Mouse (Mus musculus) forebrain, embryonic 15.5 days (tissue): ENCODE results near the gene Rps26. TPM values are rescaled to one million over a fixed set of nuclear protein-coding genes. Genes with fewer than 3 reads are reported as not detected.
A peak's percentile ranks its signal among the peaks of the same experiment; 100 is the strongest.

Experiments used
- ATAC-seq: fragments of 200-750 bp; cut with Nextera tagmentation; replicated peaks from 2 replicates; pipeline ENCODE4 v1.8.0; 2017; ENCODE audit warnings: mild to moderate bottlenecking, moderate TSS enrichment, moderate library complexity
- H3K27ac ChIP-seq: fragments of 300-500 bp; sonication (generic); replicated peaks from 2 replicates; pipeline ENCODE4 v1.5.1; 2015; ENCODE audit warnings: mild to moderate bottlenecking, inconsistent platforms
- H3K27me3 ChIP-seq: fragments of 300-500 bp; sonication (generic); 2 replicates; pipeline ENCODE4 v1.6.1; 2015; ENCODE audit warnings: inconsistent platforms
- H3K36me3 ChIP-seq: fragments of 300-500 bp; sonication (generic); 2 replicates; pipeline ENCODE4 v1.6.1; 2015; ENCODE audit warnings: mild to moderate bottlenecking, inconsistent platforms
- H3K4me1 ChIP-seq: fragments of 300-500 bp; sonication (generic); 2 replicates; pipeline ENCODE4 v1.6.1; 2015; ENCODE audit warnings: inconsistent platforms
- H3K4me2 ChIP-seq: fragments of 300-500 bp; sonication (generic); replicated peaks from 2 replicates; pipeline ENCODE4 v1.6.1; 2015; ENCODE audit warnings: mild to moderate bottlenecking, inconsistent platforms
- H3K4me3 ChIP-seq: fragments of 300-500 bp; sonication (generic); 2 replicates; pipeline ENCODE4 v1.5.1; 2015; ENCODE audit warnings: mild to moderate bottlenecking, inconsistent platforms
- H3K9ac ChIP-seq: fragments of 300-500 bp; sonication (generic); replicated peaks from 2 replicates; pipeline ENCODE4 v1.6.1; 2015; ENCODE audit warnings: mild to moderate bottlenecking, inconsistent platforms
- H3K9me3 ChIP-seq: fragments of 300-500 bp; sonication (generic); 2 replicates; pipeline ENCODE4 v1.6.1; 2016; ENCODE audit warnings: inconsistent platforms
- WGBS: fragments of 180-500 bp; shearing (Covaris S2); methylation state at CpG from one replicate; pipeline ENCODE4 v1.1.7; 2015; ENCODE audit warnings: mixed read lengths; 5-methylcytosine and 5-hydroxymethylcytosine counted together
- polyA plus RNA-seq: library from polyadenylated mRNA; unstranded; fragments of >200 nt; fragmentation: Nextera tagmentation; extraction: Ambion mirVana; gene quantifications from 2 replicates; pipeline ENCODE4 v1.2.1, GENCODE M21; 2015

The Rps26 gene
- polyA plus RNA-seq, result 441 and 472 TPM in 2 replicates

DNA sequence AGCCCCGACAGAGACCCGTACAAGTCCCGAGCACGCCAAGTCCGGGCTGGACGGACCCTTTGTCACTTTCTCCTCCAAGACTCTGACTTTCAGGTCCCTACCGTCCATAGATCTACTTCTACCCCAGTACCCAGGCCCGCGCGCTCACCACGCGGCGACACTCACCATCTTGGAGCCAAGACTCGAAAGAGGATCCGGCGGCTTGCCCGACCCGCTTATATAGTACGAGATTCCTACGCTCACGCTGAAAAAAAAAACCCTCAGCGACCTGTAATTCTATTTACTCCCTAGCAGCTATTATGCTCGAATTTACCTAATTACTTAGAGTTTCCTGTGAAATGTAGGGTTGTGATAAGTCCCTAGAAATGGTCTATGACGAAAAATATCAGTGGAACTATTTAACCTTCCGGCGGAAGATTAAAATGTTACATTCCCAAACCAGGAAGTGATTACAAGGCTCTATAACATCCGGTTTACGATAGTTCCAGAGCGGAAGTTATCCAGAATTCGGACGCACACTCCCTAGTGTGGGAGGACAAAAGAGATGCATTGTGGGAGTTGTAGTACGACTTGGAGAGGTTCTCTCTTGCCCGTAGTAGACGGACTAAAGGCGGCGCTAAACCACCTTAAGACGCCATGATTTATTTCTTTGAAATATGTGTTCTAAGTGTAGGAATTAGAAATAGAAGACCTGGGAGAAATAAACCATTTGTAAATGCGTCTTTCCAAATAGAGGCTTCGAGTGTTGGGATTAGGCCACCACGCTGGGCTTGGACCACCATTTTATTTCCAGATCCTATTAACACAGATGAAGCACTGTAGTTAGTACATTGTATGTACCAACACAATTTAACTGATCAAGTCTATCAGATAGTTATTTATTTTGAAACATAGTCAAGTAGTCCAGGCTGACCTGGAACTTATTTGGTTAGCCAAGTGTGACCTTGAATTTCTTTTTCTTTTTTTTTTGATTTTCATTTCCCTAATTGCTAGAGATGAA is at the start of gene Rps26:
Gene Rps26 (minus strand): TSS at position 437 of the 1,000 bp plus-strand sequence.
- peaks cover 10% of the 10 kb centered on the region for H3K4me1 ChIP-seq

DNA sequence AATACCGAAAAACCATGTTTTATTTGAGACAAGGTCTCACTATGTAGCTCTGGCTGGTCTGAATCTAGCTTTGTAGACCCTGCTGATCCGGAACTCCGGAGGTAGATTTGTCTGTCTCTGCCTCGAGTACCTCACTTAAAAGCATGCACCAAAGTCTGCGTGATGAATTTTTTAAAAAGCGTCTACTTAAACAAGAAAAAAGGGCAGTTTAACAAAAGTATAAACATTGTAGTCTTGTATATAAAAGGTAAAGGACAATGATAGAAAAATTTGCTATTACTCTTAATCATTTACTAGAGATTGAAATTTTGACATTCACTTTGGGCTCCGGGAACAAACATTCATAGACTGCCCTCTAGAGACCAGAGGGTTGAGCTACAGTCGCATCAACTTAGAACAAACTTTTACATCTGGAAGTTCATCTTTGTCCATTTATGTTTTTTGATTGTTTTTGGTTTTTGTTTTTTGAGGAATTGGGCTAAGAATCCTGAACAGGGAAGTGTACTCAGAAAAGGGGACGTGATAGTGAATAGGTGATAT is 48.0 kb upstream of the Rps26 start:
- ATAC-seq, result no peak
- Histone ChIP-seq H3K9ac (peak overlapping the region; percentile 51), H3K36me3 (peaks cover 13% of the 10 kb centered on the region), H3K9me3 (no peaks in the 10 kb centered on the region), H3K27me3 (no peaks in the 10 kb centered on the region), H3K4me1 (peaks cover 16% of the 10 kb centered on the region), H3K4me3 (peak overlapping the region; percentile 70), H3K27ac (peak overlapping the region; percentile 75), H3K4me2 (peak overlapping the region; percentile 92)
- 2% methylated on average over 9 of the region's 9 CpGs for WGBS

More for the DNA sequence above, at the start of gene Rps26:
- Histone ChIP-seq H3K4me3 (peak within 1 kb of the TSS; percentile 96), H3K36me3 (peaks cover 23% of the 10 kb centered on the region), H3K27ac (peak within 1 kb of the TSS; percentile 88), H3K27me3 (peaks cover 3% of the 10 kb centered on the region; the same call in 1 of the 2 replicates), H3K9me3 (no peaks in the 10 kb centered on the region), H3K4me2 (peak within 1 kb of the TSS; percentile 58), H3K9ac (peak within 1 kb of the TSS; percentile 96)
- peak; percentile 98 for ATAC-seq
- under 1% methylated on average over 40 of the region's 40 CpGs for WGBS

DNA sequence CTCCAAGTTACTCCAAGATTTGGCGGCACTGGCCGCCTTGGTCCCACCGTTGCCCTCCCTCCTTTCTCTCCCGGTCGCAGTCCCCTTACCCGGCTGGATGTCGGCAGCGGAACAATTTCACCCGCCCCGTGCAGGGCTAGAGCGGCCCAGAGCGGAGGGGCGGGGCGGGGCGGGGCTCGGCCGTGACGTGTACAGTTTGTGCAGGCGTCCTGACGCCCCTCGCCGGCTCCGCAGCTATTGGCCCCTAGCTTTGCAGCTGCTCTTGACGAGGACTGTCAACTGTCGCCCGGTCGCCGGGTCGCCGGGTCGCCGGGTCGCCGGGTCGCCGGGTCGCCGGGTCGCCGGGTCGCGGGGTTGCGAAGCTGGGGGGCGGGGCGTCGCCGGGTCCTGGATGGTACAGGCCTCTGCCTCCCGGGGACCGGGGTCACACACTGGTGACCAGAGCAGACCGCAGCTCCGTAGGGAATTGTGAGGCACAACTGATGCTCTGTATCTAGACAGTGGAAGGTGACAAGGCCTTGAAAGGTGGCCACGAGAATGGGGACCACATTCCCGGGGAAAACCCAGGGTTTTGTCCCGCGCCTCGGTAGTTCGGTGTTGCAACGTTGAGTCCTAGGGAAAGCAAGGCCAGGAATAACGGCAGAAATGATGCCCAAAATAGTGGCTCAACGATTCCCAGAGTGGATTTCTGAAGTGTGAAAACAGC is 47.4 kb upstream of the Rps26 start, which contains the start of gene Suox:
Gene Suox (minus strand): TSS at position 311 of the 706 bp plus-strand sequence.
- Histone ChIP-seq H3K4me2 (peak within 1 kb of the TSS; percentile 92), H3K27me3 (no peaks in the 10 kb centered on the region), H3K4me1 (peaks cover 20% of the 10 kb centered on the region), H3K9ac (peak within 1 kb of the TSS; percentile 51), H3K4me3 (peak within 1 kb of the TSS; percentile 70), H3K27ac (peak within 1 kb of the TSS; percentile 75), H3K9me3 (no peaks in the 10 kb centered on the region), H3K36me3 (peaks cover 10% of the 10 kb centered on the region)
- under 1% methylated on average over 60 of the region's 60 CpGs for WGBS
- peak; percentile 95 for ATAC-seq

DNA sequence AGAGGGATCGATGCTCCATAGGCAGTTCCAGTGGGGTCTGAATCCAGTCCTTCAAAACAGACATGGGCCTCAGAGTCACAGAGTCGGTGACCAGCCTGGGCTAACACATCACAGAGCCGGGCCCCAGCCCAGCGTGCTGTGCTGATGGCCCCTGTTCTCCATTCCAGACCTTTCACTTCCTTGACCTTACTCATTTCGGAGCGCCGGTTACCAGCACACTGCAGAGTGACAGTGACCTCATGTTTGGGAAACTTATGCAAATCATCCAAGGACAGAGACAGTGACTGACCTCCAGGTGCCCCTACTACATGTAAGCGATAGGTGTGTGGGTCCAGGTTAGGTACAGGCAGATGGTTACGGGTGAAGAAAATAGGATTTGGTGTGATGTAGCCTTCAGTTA is 44.6 kb upstream of the Rps26 start:
- no peaks in the 10 kb centered on the region for H3K27me3 ChIP-seq
- H3K4me1 ChIP-seq, result peaks cover 30% of the 10 kb centered on the region
- H3K9me3 ChIP-seq, result no peaks in the 10 kb centered on the region
- peaks cover 6% of the 10 kb centered on the region for H3K36me3 ChIP-seq
- H3K9ac ChIP-seq, result no peak overlapping the region
- no peak for ATAC-seq
- H3K4me3 ChIP-seq, result no peak overlapping the region
- H3K27ac ChIP-seq, result no peak overlapping the region
- 94% methylated on average over 9 of the region's 9 CpGs for WGBS
- no peak overlapping the region for H3K4me2 ChIP-seq

DNA sequence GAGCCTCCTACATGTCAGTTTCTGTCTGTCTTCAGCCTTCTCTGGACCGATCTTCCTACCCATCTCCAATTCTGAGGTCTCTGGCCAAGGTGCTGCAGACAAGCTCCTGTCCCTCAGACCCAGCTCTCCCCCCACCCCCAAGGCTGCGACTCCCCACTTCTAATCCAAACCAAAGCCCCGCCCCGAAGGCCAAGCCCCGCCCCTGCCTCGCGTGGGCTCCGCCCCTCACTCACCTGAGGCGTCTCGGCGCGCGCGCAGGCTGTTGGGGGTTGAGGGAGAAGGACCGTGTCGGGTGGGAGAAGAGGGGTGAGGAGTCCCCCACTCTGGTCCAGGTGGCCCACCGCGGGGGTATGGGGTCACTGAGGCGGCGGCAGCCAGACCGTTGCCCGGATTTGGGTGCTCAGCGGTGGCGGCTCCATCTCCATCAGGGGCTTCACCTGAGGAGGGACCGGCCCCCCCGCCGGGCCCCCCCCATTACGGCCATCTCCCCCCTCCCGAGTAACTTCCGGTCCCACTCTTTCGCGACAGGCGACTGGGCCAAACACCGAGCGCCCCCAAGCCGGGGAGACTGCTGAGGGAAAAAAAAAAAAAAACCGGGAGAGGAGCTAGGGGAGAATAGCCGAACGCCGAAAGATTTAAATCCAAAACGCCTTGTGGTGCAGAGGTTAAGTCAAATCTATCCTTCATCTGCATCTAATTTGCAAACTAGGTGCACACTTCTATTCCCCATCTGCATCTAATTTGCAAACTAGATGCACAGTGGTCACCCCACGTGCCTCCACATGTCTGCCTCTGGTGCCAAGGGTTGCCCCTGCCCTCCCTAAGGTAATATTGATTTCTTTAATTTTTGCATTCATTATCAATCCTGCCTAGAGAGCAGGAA is 42.5 kb upstream of the Rps26 start:
- peak; percentile 67 for ATAC-seq
- H3K4me2 ChIP-seq, result peak overlapping the region; percentile 70
- H3K9ac ChIP-seq, result peak overlapping the region; percentile 70
- peak overlapping the region; percentile 75 for H3K27ac ChIP-seq
- no peaks in the 10 kb centered on the region for H3K27me3 ChIP-seq
- WGBS, result under 1% methylated on average over 42 of the region's 42 CpGs
- H3K36me3 ChIP-seq, result peaks cover 5% of the 10 kb centered on the region; the same call in 1 of the 2 replicates
- H3K4me3 ChIP-seq, result peak overlapping the region; percentile 81
- H3K9me3 ChIP-seq, result no peaks in the 10 kb centered on the region
- peaks cover 26% of the 10 kb centered on the region for H3K4me1 ChIP-seq

DNA sequence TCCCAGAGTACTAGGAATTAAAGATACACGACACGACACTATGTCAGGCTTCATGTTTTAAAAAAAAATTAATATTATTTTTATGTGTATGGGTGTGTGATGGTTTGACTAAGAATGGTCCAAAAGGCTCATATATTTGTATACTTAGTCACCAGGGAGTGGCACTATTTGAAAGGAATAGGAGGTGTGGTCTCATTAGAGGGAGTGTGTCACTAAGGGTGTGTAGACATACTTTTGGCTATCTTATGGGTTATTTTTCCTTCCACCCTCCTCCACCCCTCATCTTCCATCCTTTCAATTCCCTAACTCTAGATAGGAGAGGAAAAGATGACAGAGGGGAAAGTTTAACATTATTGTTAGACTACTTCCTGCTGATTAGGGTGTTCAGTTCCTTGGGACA is 39.3 kb upstream of the Rps26 start:
- Histone ChIP-seq H3K27ac (no peak overlapping the region), H3K27me3 (no peaks in the 10 kb centered on the region), H3K36me3 (no peaks in the 10 kb centered on the region), H3K4me3 (no peak overlapping the region), H3K4me2 (no peak overlapping the region), H3K9ac (no peak overlapping the region), H3K4me1 (peaks cover 15% of the 10 kb centered on the region), H3K9me3 (no peaks in the 10 kb centered on the region)
- no peak for ATAC-seq
- 99% methylated on average over 2 of the region's 2 CpGs for WGBS

DNA sequence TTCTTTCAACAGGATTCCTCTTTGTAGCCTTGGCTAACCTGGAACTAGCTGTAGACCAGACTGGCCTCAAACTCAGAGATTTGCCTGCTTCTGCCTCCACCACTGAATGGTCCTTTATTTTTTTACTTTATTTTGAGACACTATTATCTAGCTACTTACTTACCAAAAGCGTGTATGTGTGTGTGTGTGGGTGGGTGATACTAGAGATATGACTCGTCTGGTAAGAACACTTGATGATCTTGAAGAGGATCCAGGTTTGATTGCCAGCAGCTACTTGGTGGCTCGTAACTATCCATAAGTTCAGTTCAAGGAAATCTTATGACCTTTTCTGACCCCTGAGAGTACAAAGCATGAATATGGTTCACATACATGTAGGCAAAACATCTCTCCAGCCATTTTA is 38.8 kb upstream of the Rps26 start:
- no peak for ATAC-seq
- 84% methylated on average over 3 of the region's 3 CpGs for WGBS
- H3K27me3 ChIP-seq, result no peaks in the 10 kb centered on the region
- no peaks in the 10 kb centered on the region for H3K9me3 ChIP-seq
- no peak overlapping the region for H3K9ac ChIP-seq
- no peak overlapping the region for H3K27ac ChIP-seq
- H3K4me2 ChIP-seq, result no peak overlapping the region
- H3K4me1 ChIP-seq, result peaks cover 15% of the 10 kb centered on the region
- H3K36me3 ChIP-seq, result no peaks in the 10 kb centered on the region
- no peak overlapping the region for H3K4me3 ChIP-seq

DNA sequence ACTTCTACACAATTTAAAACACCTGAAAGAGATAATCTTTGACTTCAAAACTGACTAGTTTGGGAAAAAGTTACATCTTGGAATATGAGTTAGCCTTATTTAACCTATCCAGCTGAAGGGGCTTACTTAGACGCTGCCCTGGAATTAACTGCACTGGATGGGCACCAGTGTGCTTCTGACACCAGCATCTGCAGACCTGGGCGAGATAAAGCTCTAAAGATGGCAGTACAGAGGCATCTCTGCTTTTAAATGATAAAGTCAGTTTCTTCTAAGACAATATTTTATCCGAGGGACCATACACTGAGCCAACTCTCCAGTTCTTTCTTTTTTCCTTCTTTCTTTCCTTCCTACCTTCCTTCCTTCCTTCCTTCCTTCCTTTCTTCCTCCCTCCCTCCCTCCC is 38.3 kb upstream of the Rps26 start:
- H3K27ac ChIP-seq, result no peak overlapping the region
- H3K27me3 ChIP-seq, result no peaks in the 10 kb centered on the region
- H3K9ac ChIP-seq, result no peak overlapping the region
- no peaks in the 10 kb centered on the region for H3K36me3 ChIP-seq
- no peaks in the 10 kb centered on the region for H3K9me3 ChIP-seq
- H3K4me3 ChIP-seq, result no peak overlapping the region
- H3K4me2 ChIP-seq, result no peak overlapping the region
- peaks cover 15% of the 10 kb centered on the region for H3K4me1 ChIP-seq
- no peak for ATAC-seq
- 77% methylated on average over 3 of the region's 3 CpGs for whole genome bisulfite sequencing

DNA sequence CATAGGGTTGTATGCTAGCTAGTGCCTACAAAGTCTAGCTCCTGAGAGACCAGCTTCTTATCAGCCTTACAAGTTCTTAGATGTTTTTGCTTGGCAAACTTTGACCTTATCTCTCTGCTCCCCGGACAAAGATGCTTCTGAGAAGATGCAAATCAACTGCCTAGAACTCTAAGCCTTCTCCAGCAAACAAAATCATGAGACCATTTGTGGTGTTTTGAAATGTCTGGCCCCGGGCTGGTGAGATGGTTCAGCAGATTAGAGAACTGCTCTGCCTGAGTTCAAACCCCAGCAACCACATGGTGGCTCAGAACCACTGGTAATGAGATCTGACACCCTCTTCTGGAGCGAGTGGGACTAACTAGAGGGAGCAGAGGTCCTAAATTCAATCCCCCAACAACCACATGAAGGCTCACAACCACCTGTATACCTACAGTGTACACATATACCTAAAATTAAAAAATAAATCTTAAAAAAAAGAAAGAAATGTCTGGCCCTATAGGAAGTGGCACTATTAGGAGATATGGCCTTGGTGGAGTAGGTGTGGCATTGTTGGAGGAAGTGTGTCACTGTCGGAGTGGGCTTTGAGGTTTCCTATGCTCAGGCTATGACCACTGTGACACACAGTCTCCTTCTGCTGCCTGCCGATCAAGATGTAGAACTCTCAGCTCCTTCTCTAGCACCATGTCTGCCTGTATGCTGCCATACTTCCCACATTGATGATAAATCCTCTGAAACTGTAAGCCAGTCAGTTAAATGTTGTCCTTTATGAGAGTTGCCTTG is 37.1 kb upstream of the Rps26 start:
- WGBS, result 77% methylated on average over 5 of the region's 5 CpGs
- no peak for ATAC-seq
- H3K4me3 ChIP-seq, result no peak overlapping the region

DNA sequence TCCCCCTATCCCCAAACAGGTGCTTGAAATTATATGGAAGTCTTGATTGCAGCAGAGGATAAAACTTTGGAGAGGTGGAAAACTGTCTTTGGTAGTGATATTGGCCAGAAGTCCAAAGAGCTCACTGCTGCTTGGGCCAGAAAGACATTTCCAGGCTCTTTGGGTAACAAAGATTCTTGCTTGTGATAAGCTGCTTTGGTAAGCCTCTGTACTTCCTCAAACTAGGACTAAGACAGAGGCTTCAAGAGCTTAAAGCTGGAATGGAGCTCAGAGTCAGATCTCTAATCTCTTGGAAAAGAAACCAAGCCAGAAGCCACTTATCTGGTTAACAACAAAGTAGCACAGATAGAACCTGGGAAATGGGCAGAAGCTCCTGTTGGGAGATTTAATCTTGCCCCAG is 35.9 kb upstream of the Rps26 start:
- no peaks in the 10 kb centered on the region for H3K36me3 ChIP-seq
- no peak overlapping the region for H3K9ac ChIP-seq
- no peak overlapping the region for H3K4me2 ChIP-seq

More for the DNA sequence above, 37.1 kb upstream of the Rps26 start:
- Histone ChIP-seq H3K9ac (no peak overlapping the region), H3K27ac (no peak overlapping the region), H3K36me3 (no peaks in the 10 kb centered on the region), H3K4me2 (no peak overlapping the region), H3K27me3 (no peaks in the 10 kb centered on the region), H3K4me1 (peaks cover 9% of the 10 kb centered on the region), H3K9me3 (no peaks in the 10 kb centered on the region)

DNA sequence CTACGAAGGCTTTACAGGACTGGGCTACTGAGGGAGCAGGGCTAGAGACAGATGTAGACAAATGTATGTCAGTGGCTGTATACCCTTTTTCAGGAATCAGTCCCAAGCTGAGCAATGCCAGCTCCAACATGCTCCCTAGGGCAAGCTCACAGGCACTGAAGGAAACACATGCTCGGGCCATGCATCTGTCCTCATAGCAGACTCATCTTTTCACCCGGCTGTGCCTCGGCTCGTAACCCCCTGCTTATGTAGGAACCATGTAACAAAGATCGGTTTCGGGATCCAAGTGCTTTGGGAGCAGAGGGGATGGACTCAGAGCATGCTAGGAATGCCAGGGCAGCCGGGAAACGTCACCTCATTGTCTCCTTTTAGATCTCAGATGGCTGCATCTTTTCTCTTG is 32.9 kb upstream of the Rps26 start:
- no peaks in the 10 kb centered on the region for H3K9me3 ChIP-seq
- no peaks in the 10 kb centered on the region for H3K4me1 ChIP-seq
- ATAC-seq, result no peak
- WGBS, result 58% methylated on average over 9 of the region's 9 CpGs
- H3K27me3 ChIP-seq, result no peaks in the 10 kb centered on the region
- H3K4me3 ChIP-seq, result no peak overlapping the region
- no peaks in the 10 kb centered on the region for H3K36me3 ChIP-seq
- H3K27ac ChIP-seq, result no peak overlapping the region
- H3K9ac ChIP-seq, result no peak overlapping the region
- H3K4me2 ChIP-seq, result no peak overlapping the region

More for the DNA sequence above, 35.9 kb upstream of the Rps26 start:
- Histone ChIP-seq H3K4me3 (no peak overlapping the region), H3K27ac (no peak overlapping the region), H3K9me3 (no peaks in the 10 kb centered on the region), H3K4me1 (no peaks in the 10 kb centered on the region), H3K27me3 (no peaks in the 10 kb centered on the region)
- no peak for ATAC-seq
